Mouse (Mus musculus) intestine, embryonic 14.5 days (tissue): ENCODE results near the gene Nf1. TPM values are rescaled to one million over a fixed set of nuclear protein-coding genes. Genes with fewer than 3 reads are reported as not detected.

Experiments used
- ATAC-seq: fragments of 200-750 bp; cut with Nextera tagmentation; replicated peaks from 2 replicates; pipeline ENCODE4 v1.8.0; 2017; ENCODE audit warnings: low read depth, moderate number of reproducible peaks, moderate TSS enrichment, moderate library complexity; ENCODE audit not compliant: low FRiP score, low TSS enrichment
- DNase-seq: peaks from one replicate; pipeline ENCODE4 v3.0.0-alpha.2; 2018; ENCODE audit warnings: low spot score
- H3K27ac ChIP-seq: fragments of 300-500 bp; sonication (generic); 2 replicates; pipeline ENCODE4 v1.5.1; 2014; ENCODE audit warnings: low read depth, mild to moderate bottlenecking, control low read depth
- H3K27me3 ChIP-seq: fragments of 300-500 bp; sonication (generic); replicated peaks from 2 replicates; pipeline ENCODE4 v1.6.1; 2014; ENCODE audit warnings: low read length, control low read depth; ENCODE audit not compliant: control insufficient read depth, insufficient read depth
- H3K36me3 ChIP-seq: fragments of 300-500 bp; sonication (generic); 2 replicates; pipeline ENCODE4 v1.6.1; 2014; ENCODE audit warnings: low read length, control low read depth; ENCODE audit not compliant: control insufficient read depth, insufficient read depth
- H3K4me1 ChIP-seq: fragments of 300-500 bp; sonication (generic); replicated peaks from 2 replicates; pipeline ENCODE4 v1.6.1; 2014; ENCODE audit warnings: low read length, control low read depth, mixed read lengths; ENCODE audit not compliant: control insufficient read depth, insufficient read depth
- H3K4me2 ChIP-seq: fragments of 300-500 bp; sonication (generic); 2 replicates; pipeline ENCODE4 v1.6.1; 2014; ENCODE audit warnings: low read length
- H3K4me3 ChIP-seq: fragments of 300-500 bp; sonication (generic); 2 replicates; pipeline ENCODE4 v1.5.1; 2014; ENCODE audit warnings: low read depth, low read length, control low read depth, mixed read lengths
- H3K9ac ChIP-seq: fragments of 300-500 bp; sonication (generic); 2 replicates; pipeline ENCODE4 v1.6.1; 2014; ENCODE audit warnings: mild to moderate bottlenecking, low read length
- H3K9me3 ChIP-seq: fragments of 300-500 bp; sonication (generic); 2 replicates; pipeline ENCODE4 v1.6.1; 2016; ENCODE audit warnings: low read length, control low read depth; ENCODE audit not compliant: control insufficient read depth
- WGBS: fragments of 180-500 bp; shearing (Covaris S2); extraction: QIAGEN DNeasy Blood & Tissue Kit; methylation state at CpG from one replicate; pipeline ENCODE4 v1.1.7; 2014; 5-methylcytosine and 5-hydroxymethylcytosine counted together
- polyA plus RNA-seq: library from polyadenylated mRNA; unstranded; fragments of >200 nt; fragmentation: Nextera tagmentation; extraction: Ambion mirVana; gene quantifications from 2 replicates; pipeline ENCODE4 v1.2.1, GENCODE M21; 2014

The Nf1 gene
- polyA plus RNA-seq, 1 experiment from 2014 or later = 10.0 TPM

- Histone ChIP-seq H3K4me1 (peaks cover 15% of the 10 kb centered on the region), H3K9me3 (no peaks in the 10 kb centered on the region), H3K9ac (no peak overlapping the region), H3K36me3 (no peaks in the 10 kb centered on the region), H3K27ac (no peak overlapping the region), H3K4me3 (no peak overlapping the region), H3K4me2 (no peak overlapping the region), H3K27me3 (no peaks in the 10 kb centered on the region)
- WGBS = 59% methylated on average over 2 of the region's 2 CpGs
- DNase-seq (no peak), ATAC-seq (no peak)
Observed at GRCm38 (mm10) chr11:79610454-79610853, 271.0 kb downstream of the Nf1 start.

GRCm38 (mm10) chr11:79611011-79611666 lies 271.6 kb downstream of the Nf1 start:
- no peak; the same call in 1 of the 2 replicates for ATAC-seq
- H3K4me3 ChIP-seq = no peak overlapping the region
- no peaks in the 10 kb centered on the region for H3K27me3 ChIP-seq
- H3K36me3 ChIP-seq = no peaks in the 10 kb centered on the region
- H3K9ac ChIP-seq = no peak overlapping the region
- peaks cover 15% of the 10 kb centered on the region for H3K4me1 ChIP-seq
- no peak overlapping the region for H3K27ac ChIP-seq
- H3K9me3 ChIP-seq = no peaks in the 10 kb centered on the region
- DNase-seq = no peak
- no peak overlapping the region for H3K4me2 ChIP-seq
- WGBS = 15% methylated on average over 13 of the region's 13 CpGs

- H3K4me3 ChIP-seq = no peak overlapping the region
- no peaks in the 10 kb centered on the region for H3K36me3 ChIP-seq
- no peak for ATAC-seq
- DNase-seq = no peak
- H3K4me2 ChIP-seq = no peak overlapping the region
- H3K9ac ChIP-seq = no peak overlapping the region
- no peak overlapping the region for H3K27ac ChIP-seq
- no peaks in the 10 kb centered on the region for H3K9me3 ChIP-seq
- 10% methylated on average over 1 of the region's 1 CpGs for WGBS
- H3K27me3 ChIP-seq = no peaks in the 10 kb centered on the region
- H3K4me1 ChIP-seq = peaks cover 15% of the 10 kb centered on the region
Observed at GRCm38 (mm10) chr11:79612046-79612600, 272.6 kb downstream of the Nf1 start.

GRCm38 (mm10) chr11:79613084-79613483 lies 273.6 kb downstream of the Nf1 start:
- H3K9me3 ChIP-seq = no peaks in the 10 kb centered on the region
- H3K4me3 ChIP-seq = no peak overlapping the region
- 53% methylated on average over 3 of the region's 3 CpGs for WGBS
- DNase-seq (no peak), ATAC-seq (no peak)
- no peaks in the 10 kb centered on the region for H3K27me3 ChIP-seq
- H3K9ac ChIP-seq = no peak overlapping the region
- H3K4me1 ChIP-seq = peaks cover 15% of the 10 kb centered on the region
- no peaks in the 10 kb centered on the region for H3K36me3 ChIP-seq
- H3K4me2 ChIP-seq = no peak overlapping the region
- H3K27ac ChIP-seq = no peak overlapping the region

- H3K27ac ChIP-seq = no peak overlapping the region
- H3K9ac ChIP-seq = no peak overlapping the region
- H3K27me3 ChIP-seq = no peaks in the 10 kb centered on the region
- H3K4me2 ChIP-seq = no peak overlapping the region
- H3K9me3 ChIP-seq = no peaks in the 10 kb centered on the region
- no peaks in the 10 kb centered on the region for H3K36me3 ChIP-seq
- H3K4me1 ChIP-seq = peaks cover 15% of the 10 kb centered on the region
- ATAC-seq (no peak), DNase-seq (no peak)
- WGBS = 54% methylated on average over 4 of the region's 4 CpGs
- H3K4me3 ChIP-seq = no peak overlapping the region
Observed at GRCm38 (mm10) chr11:79613711-79614110, 274.2 kb downstream of the Nf1 start.

- Histone ChIP-seq H3K4me3 (no peak overlapping the region), H3K27ac (no peak overlapping the region), H3K27me3 (no peaks in the 10 kb centered on the region), H3K36me3 (no peaks in the 10 kb centered on the region), H3K4me2 (no peak overlapping the region), H3K9ac (no peak overlapping the region), H3K9me3 (no peaks in the 10 kb centered on the region), H3K4me1 (peaks cover 15% of the 10 kb centered on the region)
- ATAC-seq (no peak), DNase-seq (no peak)
- 79% methylated on average over 3 of the region's 3 CpGs for WGBS
Observed at GRCm38 (mm10) chr11:79614880-79615279, 275.4 kb downstream of the Nf1 start.

- H3K27ac ChIP-seq = no peak overlapping the region
- WGBS = 68% methylated on average over 5 of the region's 5 CpGs
- no peak for ATAC-seq
Observed at GRCm38 (mm10) chr11:79615871-79616270, 276.4 kb downstream of the Nf1 start.

GRCm38 (mm10) chr11:79617991-79618390 lies 278.5 kb downstream of the Nf1 start:
- no peak for DNase-seq
- Histone ChIP-seq H3K4me2 (no peak overlapping the region), H3K9ac (no peak overlapping the region), H3K4me1 (no peaks in the 10 kb centered on the region), H3K4me3 (no peak overlapping the region), H3K27ac (no peak overlapping the region), H3K9me3 (no peaks in the 10 kb centered on the region), H3K36me3 (no peaks in the 10 kb centered on the region), H3K27me3 (no peaks in the 10 kb centered on the region)
- ATAC-seq = no peak
- 90% methylated on average over 8 of the region's 8 CpGs for WGBS

More at GRCm38 (mm10) chr11:79615871-79616270, 276.4 kb downstream of the Nf1 start:
- Histone ChIP-seq H3K9me3 (no peaks in the 10 kb centered on the region), H3K9ac (no peak overlapping the region), H3K27me3 (no peaks in the 10 kb centered on the region), H3K4me1 (peaks cover 10% of the 10 kb centered on the region), H3K4me2 (no peak overlapping the region), H3K4me3 (no peak overlapping the region), H3K36me3 (no peaks in the 10 kb centered on the region)
- DNase-seq = no peak

- 71% methylated on average over 5 of the region's 5 CpGs for WGBS
- DNase-seq = no peak
- no peaks in the 10 kb centered on the region for H3K36me3 ChIP-seq
- no peak overlapping the region for H3K4me2 ChIP-seq
- no peak for ATAC-seq
- no peak overlapping the region for H3K9ac ChIP-seq
- H3K27ac ChIP-seq = no peak overlapping the region
- no peaks in the 10 kb centered on the region for H3K9me3 ChIP-seq
- H3K4me1 ChIP-seq = no peaks in the 10 kb centered on the region
- no peaks in the 10 kb centered on the region for H3K27me3 ChIP-seq
- H3K4me3 ChIP-seq = no peak overlapping the region
Observed at GRCm38 (mm10) chr11:79623029-79623428, 283.5 kb downstream of the Nf1 start.
